Mouse (Mus musculus) small intestine, adult 2 months (tissue): ENCODE results near the gene Gm6040.

Experiments used
- CTCF ChIP-seq: fragments of 200-500 bp; IDR thresholded peaks from 2 replicates; pipeline ENCODE4 v1.5.1; 2012; ENCODE audit warnings: low read depth, mild to moderate bottlenecking, control low read depth, inconsistent platforms, low read length, moderate library complexity, mixed read lengths; ENCODE audit not compliant: insufficient replicate concordance, insufficient read length; ENCODE audit errors: extremely low read depth
- POLR2A ChIP-seq: fragments of 200-500 bp; IDR thresholded peaks from 2 replicates; pipeline ENCODE4 v1.6.1; 2012; ENCODE audit warnings: low read depth, mild to moderate bottlenecking, control low read depth, inconsistent platforms, low read length, moderate library complexity

DNA sequence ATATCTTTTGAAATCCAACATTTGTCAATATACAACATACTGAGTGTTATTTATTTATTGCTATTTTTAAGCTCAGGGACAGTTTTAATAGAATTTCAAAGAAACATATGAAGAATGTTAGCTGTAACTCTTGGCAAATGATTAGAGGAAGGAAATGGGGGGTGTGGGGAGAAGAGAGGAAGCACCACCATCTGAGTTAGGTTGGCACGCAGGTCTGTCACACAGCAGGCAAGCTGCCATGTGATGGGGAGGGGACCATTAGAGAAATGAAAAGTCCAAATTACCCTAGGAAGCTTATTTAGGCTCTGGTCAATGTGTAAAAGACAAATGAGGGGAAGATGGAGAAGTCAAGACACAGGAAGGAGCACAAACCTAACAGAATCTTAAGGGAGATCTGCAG is 9.6 kb downstream of the Gm6040 start:
- TF ChIP-seq CTCF: no peak
- no peak for TF ChIP-seq POLR2A
